Mouse (Mus musculus) heart, embryonic 11.5 days (tissue): Measurements from ENCODE around the gene Mymx. TPM values are rescaled to one million over a fixed set of nuclear protein-coding genes. Genes with fewer than 3 reads are reported as not detected.

Source experiments
- ATAC-seq: fragments of 200-750 bp; cut with Nextera tagmentation; replicated peaks from 2 replicates; pipeline ENCODE4 v1.8.0; 2017; ENCODE audit warnings: moderate library complexity; ENCODE audit not compliant: insufficient number of reproducible peaks, low FRiP score, low TSS enrichment
- H3K27ac ChIP-seq: fragments of 300-500 bp; sonication (generic); 2 replicates; pipeline ENCODE4 v1.5.1; 2014; ENCODE audit warnings: mild to moderate bottlenecking, low read depth, low read length
- H3K27me3 ChIP-seq: fragments of 300-500 bp; sonication (generic); 2 replicates; pipeline ENCODE4 v1.6.1; 2014; ENCODE audit warnings: mild to moderate bottlenecking, low read length, mixed read lengths; ENCODE audit not compliant: control insufficient read depth, insufficient read depth
- H3K36me3 ChIP-seq: fragments of 300-500 bp; sonication (generic); 2 replicates; pipeline ENCODE4 v1.6.1; 2014; ENCODE audit warnings: mild to moderate bottlenecking, low read length, moderate library complexity, mixed read lengths; ENCODE audit not compliant: control insufficient read depth, insufficient read depth
- H3K4me1 ChIP-seq: fragments of 300-500 bp; sonication (generic); 2 replicates; pipeline ENCODE4 v1.6.1; 2014; ENCODE audit warnings: low read length; ENCODE audit not compliant: control insufficient read depth, insufficient read depth
- H3K4me2 ChIP-seq: fragments of 300-500 bp; sonication (generic); 2 replicates; pipeline ENCODE4 v1.6.1; 2014; ENCODE audit warnings: mild to moderate bottlenecking, moderate library complexity
- H3K4me3 ChIP-seq: fragments of 300-500 bp; sonication (generic); 2 replicates; pipeline ENCODE4 v1.5.1; 2014; ENCODE audit warnings: low read depth, low read length
- H3K9ac ChIP-seq: fragments of 300-500 bp; sonication (generic); 2 replicates; pipeline ENCODE4 v1.6.1; 2014; ENCODE audit warnings: mild to moderate bottlenecking, low read depth, low read length, moderate library complexity
- H3K9me3 ChIP-seq: fragments of 300-500 bp; sonication (generic); replicated peaks from 2 replicates; pipeline ENCODE4 v1.6.1; 2016; ENCODE audit warnings: low read length; ENCODE audit not compliant: control insufficient read depth
- WGBS: fragments of 180-500 bp; shearing (Covaris S2); extraction: QIAGEN DNeasy Blood & Tissue Kit; methylation state at CpG from one replicate; pipeline ENCODE4 v1.1.7; 2014; ENCODE audit not compliant: insufficient replicate concordance; 5-methylcytosine and 5-hydroxymethylcytosine counted together
- polyA plus RNA-seq: library from polyadenylated mRNA; unstranded; fragments of >200 nt; fragmentation: Nextera tagmentation; extraction: Ambion mirVana; gene quantifications from 2 replicates; pipeline ENCODE4 v1.2.1, GENCODE M21; 2014

Gene Mymx
- polyA plus RNA-seq, 1 experiment from 2014 or later, result not detected

DNA sequence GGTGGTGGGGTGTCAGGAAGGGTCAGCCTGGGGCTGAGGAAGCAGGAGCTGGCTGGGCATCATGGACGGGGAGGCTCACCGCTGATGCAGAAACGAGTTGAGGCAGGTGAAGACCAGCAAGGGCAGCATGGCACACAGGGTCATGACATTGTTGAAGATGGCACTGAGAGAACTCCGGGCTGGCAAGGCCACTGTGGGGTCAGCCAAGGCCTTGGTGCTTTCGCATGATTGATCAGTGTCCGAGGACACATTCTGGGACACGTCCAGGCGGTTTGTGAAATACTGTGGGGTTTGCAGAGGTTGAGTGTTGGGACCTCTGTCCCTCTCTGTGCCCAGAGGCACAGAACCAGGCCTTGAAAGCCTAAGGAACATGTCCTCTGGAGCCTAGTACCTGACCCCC lies 12.1 kb downstream of the Mymx start:
- peaks cover 6% of the 10 kb centered on the region for H3K27me3 ChIP-seq
- no peak for ATAC-seq
- no peak overlapping the region for H3K27ac ChIP-seq
- H3K4me2 ChIP-seq, result no peak overlapping the region
- peaks cover 51% of the 10 kb centered on the region for H3K4me1 ChIP-seq
- no peaks in the 10 kb centered on the region for H3K9me3 ChIP-seq
- 0 out of 2 replicates have a peak, but pooled peaks cover 5% of the 10 kb centered on the region for H3K36me3 ChIP-seq
- H3K4me3 ChIP-seq, result no peak overlapping the region
- H3K9ac ChIP-seq, result no peak overlapping the region
- WGBS, result 86% methylated on average over 8 of the region's 8 CpGs

DNA sequence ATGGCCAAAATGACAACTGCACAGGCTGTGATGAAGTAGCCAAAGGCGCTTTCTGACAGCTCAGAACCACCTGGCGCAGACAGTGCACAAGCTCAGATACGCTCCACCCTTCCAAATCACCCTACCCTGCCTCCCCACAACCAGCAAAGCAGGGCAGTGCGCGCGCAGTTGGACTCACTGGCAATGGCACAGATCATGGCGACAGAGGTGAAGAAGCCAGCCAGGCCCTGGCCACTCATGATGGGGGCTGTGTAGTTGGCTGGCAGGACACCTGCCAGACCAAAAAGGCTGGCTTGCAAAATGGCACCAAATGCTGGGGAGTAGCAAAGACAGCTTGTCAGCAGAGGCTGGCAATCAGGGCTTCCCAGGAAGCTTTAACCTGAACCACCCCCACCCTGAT lies 12.7 kb downstream of the Mymx start:
- H3K27ac ChIP-seq, result no peak overlapping the region
- ATAC-seq, result no peak
- no peak overlapping the region for H3K4me3 ChIP-seq
- WGBS, result 98% methylated on average over 7 of the region's 7 CpGs
- H3K4me2 ChIP-seq, result no peak overlapping the region
- no peak overlapping the region for H3K9ac ChIP-seq
- H3K9me3 ChIP-seq, result no peaks in the 10 kb centered on the region
- H3K27me3 ChIP-seq, result peaks cover 2% of the 10 kb centered on the region
- 0 out of 2 replicates have a peak, but pooled peaks cover 5% of the 10 kb centered on the region for H3K36me3 ChIP-seq
- H3K4me1 ChIP-seq, result peaks cover 51% of the 10 kb centered on the region

- Histone ChIP-seq H3K4me2 (no peak overlapping the region), H3K27me3 (no peaks in the 10 kb centered on the region), H3K9ac (no peak overlapping the region), H3K4me3 (no peak overlapping the region), H3K9me3 (no peaks in the 10 kb centered on the region), H3K4me1 (peaks cover 50% of the 10 kb centered on the region), H3K27ac (no peak overlapping the region), H3K36me3 (0 out of 2 replicates have a peak, but pooled peaks cover 5% of the 10 kb centered on the region)
- no peak for ATAC-seq
- WGBS, result 91% methylated on average over 7 of the region's 7 CpGs
Measured at GRCm38 (mm10) chr17:45588370-45588769, 13.5 kb downstream of the Mymx start.

- Histone ChIP-seq H3K4me2 (no peak overlapping the region), H3K27ac (no peak overlapping the region), H3K9me3 (no peaks in the 10 kb centered on the region), H3K4me1 (peaks cover 34% of the 10 kb centered on the region), H3K36me3 (0 out of 2 replicates have a peak, but pooled peaks cover 5% of the 10 kb centered on the region), H3K4me3 (no peak overlapping the region), H3K9ac (no peak overlapping the region), H3K27me3 (no peaks in the 10 kb centered on the region)
- no peak for ATAC-seq
- WGBS, result 93% methylated on average over 3 of the region's 3 CpGs
Measured at GRCm38 (mm10) chr17:45586449-45586837, 15.5 kb downstream of the Mymx start.

- Histone ChIP-seq H3K27me3 (no peaks in the 10 kb centered on the region), H3K27ac (peak overlapping the region; percentile 91), H3K4me2 (peak overlapping the region; percentile 27), H3K36me3 (0 out of 2 replicates have a peak, but pooled peaks cover 5% of the 10 kb centered on the region), H3K4me1 (peaks cover 37% of the 10 kb centered on the region), H3K9ac (peak overlapping the region; percentile 34; the same call in 1 of the 2 replicates), H3K4me3 (no peak overlapping the region), H3K9me3 (no peaks in the 10 kb centered on the region)
- 56% methylated on average over 23 of the region's 23 CpGs for WGBS
- no peak for ATAC-seq
Measured at GRCm38 (mm10) chr17:45585725-45586448, 16.0 kb downstream of the Mymx start.

DNA sequence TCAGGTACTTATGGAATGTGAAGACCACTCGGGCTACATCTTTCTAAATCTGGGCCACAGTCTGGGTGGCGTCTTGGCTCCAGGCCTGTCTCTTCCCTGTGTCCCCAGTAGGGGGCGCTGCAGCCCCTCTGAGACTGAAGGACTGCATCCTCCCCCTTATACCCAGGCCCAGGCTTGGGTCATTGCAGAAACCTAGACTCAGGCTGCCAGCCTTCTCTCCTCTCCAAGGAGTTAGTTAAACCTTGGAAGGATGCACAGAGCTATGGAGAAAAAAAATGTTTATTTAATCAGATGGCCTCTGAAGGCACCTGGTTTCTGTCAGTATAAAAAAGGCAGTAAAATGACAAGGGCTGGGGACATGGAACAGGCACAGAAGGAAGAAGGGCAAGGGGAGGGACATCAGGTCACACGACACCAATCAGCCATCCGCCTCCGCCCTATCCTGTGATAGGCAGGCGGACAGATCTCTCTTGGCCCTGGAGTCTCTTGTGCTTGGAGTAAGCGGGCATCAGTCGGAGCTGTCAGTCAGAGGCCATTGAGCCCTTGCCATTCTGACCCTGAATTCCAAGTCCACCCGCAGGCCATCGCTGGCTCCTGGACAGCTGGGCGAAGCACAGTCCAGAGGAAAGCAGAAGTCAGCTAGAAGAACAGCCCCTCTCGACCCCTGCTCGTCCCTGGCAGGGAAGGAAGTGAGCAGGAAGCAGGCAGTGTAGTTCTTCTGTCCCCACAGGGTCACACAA lies 16.8 kb downstream of the Mymx start:
- 0 out of 2 replicates have a peak overlapping the region, but pooled peaks have one; percentile 2 for H3K4me3 ChIP-seq
- ATAC-seq, result peak; percentile 55
- 10% methylated on average over 14 of the region's 14 CpGs for WGBS

DNA sequence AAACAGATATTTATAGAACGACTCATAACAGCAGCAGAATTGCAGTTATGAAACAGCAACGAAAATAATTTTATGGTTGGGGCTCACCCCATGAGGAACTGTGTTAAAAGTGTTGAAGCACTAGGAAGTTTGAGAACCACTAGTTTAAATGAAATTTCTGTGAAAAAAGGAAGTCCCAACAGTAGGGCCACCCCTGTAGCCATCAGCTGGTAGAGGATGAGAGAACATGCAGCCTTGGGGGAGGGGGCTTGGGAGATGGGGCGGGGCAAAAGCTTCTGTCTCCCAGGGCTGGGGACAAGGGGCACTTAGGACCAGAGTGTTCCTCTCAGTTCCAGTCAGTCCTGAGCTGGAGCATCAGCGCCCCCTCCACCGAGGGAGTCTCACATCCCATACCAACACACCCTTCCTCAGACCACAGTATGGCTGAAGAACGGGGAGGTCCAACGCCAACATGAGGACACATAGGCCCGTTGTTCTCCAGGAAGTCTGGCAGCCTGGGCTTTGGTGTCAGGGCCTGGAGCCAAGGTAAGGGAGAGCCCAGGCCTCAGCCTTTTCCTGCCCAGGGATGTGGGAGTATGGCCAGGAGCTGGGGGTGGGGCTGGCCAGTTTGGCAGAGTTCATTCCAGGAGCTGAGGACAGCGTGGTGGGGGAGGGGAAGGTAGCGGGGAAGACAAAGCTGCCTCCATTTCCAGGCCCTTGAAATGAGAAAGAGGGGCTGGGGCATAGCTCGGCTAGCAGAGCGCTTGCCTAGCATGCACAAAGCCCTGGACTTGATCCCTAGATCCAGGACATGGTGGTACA lies 17.6 kb downstream of the Mymx start:
- peak overlapping the region; percentile 91 for H3K27ac ChIP-seq
- peak overlapping the region; percentile 45 for H3K4me2 ChIP-seq
- H3K36me3 ChIP-seq, result 0 out of 2 replicates have a peak, but pooled peaks cover 5% of the 10 kb centered on the region
- no peak overlapping the region for H3K4me3 ChIP-seq
- H3K27me3 ChIP-seq, result no peaks in the 10 kb centered on the region
- H3K9ac ChIP-seq, result peak overlapping the region; percentile 60
- 29% methylated on average over 12 of the region's 12 CpGs for WGBS
- H3K9me3 ChIP-seq, result no peaks in the 10 kb centered on the region
- ATAC-seq, result peak; percentile 49
- H3K4me1 ChIP-seq, result peaks cover 38% of the 10 kb centered on the region

More for the DNA sequence above, 16.8 kb downstream of the Mymx start:
- Histone ChIP-seq H3K4me1 (peaks cover 38% of the 10 kb centered on the region), H3K27me3 (no peaks in the 10 kb centered on the region), H3K27ac (peak overlapping the region; percentile 91), H3K36me3 (0 out of 2 replicates have a peak, but pooled peaks cover 5% of the 10 kb centered on the region), H3K9me3 (no peaks in the 10 kb centered on the region), H3K4me2 (peak overlapping the region; percentile 45), H3K9ac (peak overlapping the region; percentile 60)

DNA sequence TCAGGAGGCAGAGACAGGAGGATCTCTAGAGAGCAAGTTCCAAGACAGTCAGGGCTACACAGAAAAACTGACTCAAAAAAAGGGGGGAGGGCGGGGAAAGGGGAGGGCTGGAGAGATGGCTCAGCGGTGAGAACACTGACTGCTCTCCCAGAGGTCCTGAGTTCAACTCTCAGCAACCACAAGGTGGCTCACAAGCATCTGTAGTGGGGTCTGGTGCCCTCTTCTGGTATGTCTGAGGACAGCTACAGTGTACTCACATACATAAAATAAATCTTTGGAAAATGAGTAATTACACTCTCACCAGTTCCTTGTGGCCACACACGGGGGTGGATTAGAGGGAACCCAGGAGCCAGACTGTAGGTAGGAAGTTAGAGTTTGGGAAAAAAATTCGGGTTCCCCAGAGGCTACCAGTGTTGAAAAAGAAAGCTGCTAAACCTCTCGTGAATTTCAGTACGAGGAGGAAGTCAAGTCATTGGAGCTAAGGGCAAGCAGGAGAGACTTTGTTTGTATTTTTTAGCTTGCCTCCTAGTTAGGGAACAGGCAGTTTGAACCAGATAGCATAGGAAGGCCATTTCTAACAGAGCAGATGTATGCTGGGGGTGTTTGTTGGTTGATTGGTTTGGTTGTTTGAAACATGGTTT lies 19.1 kb downstream of the Mymx start:
- Histone ChIP-seq H3K9ac (no peak overlapping the region), H3K27me3 (no peaks in the 10 kb centered on the region), H3K4me1 (peaks cover 42% of the 10 kb centered on the region), H3K9me3 (no peaks in the 10 kb centered on the region), H3K27ac (no peak overlapping the region), H3K4me3 (no peak overlapping the region), H3K4me2 (no peak overlapping the region), H3K36me3 (0 out of 2 replicates have a peak, but pooled peaks cover 2% of the 10 kb centered on the region)
- 69% methylated on average over 6 of the region's 6 CpGs for WGBS
- no peak for ATAC-seq
